Mouse (Mus musculus): Measurements from ENCODE around the gene Gm44805. TPM values are rescaled to one million over a fixed set of nuclear protein-coding genes. Genes with fewer than 3 reads are reported as not detected.
A peak's percentile ranks its signal among the peaks of the same experiment; 100 is the strongest.

The Gm44805 gene
- total RNA-seq, 1 experiment = not detected

DNA sequence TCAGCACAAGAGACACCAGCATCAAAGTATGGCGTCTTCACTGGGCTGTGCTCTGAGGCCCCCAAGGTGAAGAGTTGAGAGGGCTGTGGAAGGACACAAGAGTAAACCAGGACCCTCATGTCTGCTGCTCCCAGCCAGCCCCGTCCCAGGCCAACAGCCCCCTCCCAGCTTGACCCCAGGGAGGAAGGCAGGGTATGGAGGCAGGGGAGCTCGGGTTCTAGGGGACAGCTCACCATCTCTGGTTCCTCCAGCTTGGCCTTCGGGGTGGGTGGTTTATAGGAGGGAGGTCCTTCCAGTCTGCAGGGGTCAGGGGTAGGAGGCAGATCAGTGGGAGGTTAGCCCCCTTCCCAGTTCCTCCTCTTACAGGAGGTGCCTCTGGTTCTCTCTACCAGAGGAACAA lies 38.0 kb upstream of the Gm44805 start:
- in situ Hi-C loops (cut with MboI; ENCODE audit: low sequenced_read_pairs in 2 of 2, unreplicated experiment in 2 of 2) = no loop called here

GRCm38 (mm10) chr7:19718297-19718952 lies 37.2 kb upstream of the Gm44805 start:
- Histone ChIP-seq H3K9me3 (ENCODE audit: control insufficient read depth, insufficient read depth, low read depth, low read length) (no peaks in the 10 kb centered on the region), H3K9ac (ENCODE audit: insufficient read depth, low read depth, low read length, poor library complexity, severe bottlenecking) (no peak overlapping the region), H3K36me3 (ENCODE audit: control insufficient read depth, insufficient read depth, low read length, poor library complexity, severe bottlenecking) (peaks cover 28% of the 10 kb centered on the region), H3K27ac (ENCODE audit: insufficient read depth, low read depth, low read length, poor library complexity, severe bottlenecking) (no peak overlapping the region), H3K4me1 (ENCODE audit: control insufficient read depth in 2 of 2, insufficient read depth in 2 of 2, low read length in 2 of 2, poor library complexity in 1 of 2) (peaks cover 0 to 20% of the 10 kb centered on the region in 2 experiments; a peak in 1 of 4 replicates), H3K4me3 (ENCODE audit: insufficient read depth in 1 of 2, low read depth in 1 of 2, low read length in 2 of 2, poor library complexity in 1 of 2, severe bottlenecking in 1 of 2) (no peak overlapping the region)
- TF ChIP-seq MAFK (IDR thresholded peaks at IDR 0.05; ENCODE audit: insufficient read depth, low read depth, low read length) = peak; percentile 76
- no peak for TF ChIP-seq CHD2 (IDR thresholded peaks at IDR 0.05; ENCODE audit: low read depth, low read length)
- no peak for TF ChIP-seq HCFC1 (IDR thresholded peaks at IDR 0.05; ENCODE audit: borderline replicate concordance, insufficient read depth, low read length)
- TF ChIP-seq ZC3H11A (IDR thresholded peaks at IDR 0.05; ENCODE audit: borderline replicate concordance, low read depth, low read length) = no peak
- TF ChIP-seq ZNF384 (IDR thresholded peaks at IDR 0.05; ENCODE audit: low read depth, low read length) = no peak
- in situ Hi-C loops (cut with MboI; ENCODE audit: low sequenced_read_pairs in 2 of 2, unreplicated experiment in 2 of 2) = no loop called here
- DNase-seq (ENCODE audit: low read depth, low spot score) = no peak

More for the DNA sequence above, 38.0 kb upstream of the Gm44805 start:
- no peak for DNase-seq (ENCODE audit: low read depth, low spot score)
- Histone ChIP-seq H3K9me3 (ENCODE audit: control insufficient read depth, insufficient read depth, low read depth, low read length) (no peaks in the 10 kb centered on the region), H3K4me3 (ENCODE audit: insufficient read depth in 1 of 2, low read depth in 1 of 2, low read length in 2 of 2, poor library complexity in 1 of 2, severe bottlenecking in 1 of 2) (no peak overlapping the region), H3K27ac (ENCODE audit: insufficient read depth, low read depth, low read length, poor library complexity, severe bottlenecking) (no peak overlapping the region), H3K36me3 (ENCODE audit: control insufficient read depth, insufficient read depth, low read length, poor library complexity, severe bottlenecking) (peaks cover 26% of the 10 kb centered on the region), H3K9ac (ENCODE audit: insufficient read depth, low read depth, low read length, poor library complexity, severe bottlenecking) (no peak overlapping the region), H3K4me1 (ENCODE audit: control insufficient read depth in 2 of 2, insufficient read depth in 2 of 2, low read length in 2 of 2, poor library complexity in 1 of 2) (peaks cover 0 to 16% of the 10 kb centered on the region in 2 experiments; a peak in 1 of 4 replicates)
- no peak for TF ChIP-seq MAFK (IDR thresholded peaks at IDR 0.05; ENCODE audit: insufficient read depth, low read depth, low read length)
- TF ChIP-seq HCFC1 (IDR thresholded peaks at IDR 0.05; ENCODE audit: borderline replicate concordance, insufficient read depth, low read length) = no peak

GRCm38 (mm10) chr7:19717346-19717745 lies 36.1 kb upstream of the Gm44805 start:
- no peak overlapping the region for H3K4me3 ChIP-seq (ENCODE audit: insufficient read depth in 1 of 2, low read depth in 1 of 2, low read length in 2 of 2, poor library complexity in 1 of 2, severe bottlenecking in 1 of 2)
- no peaks in the 10 kb centered on the region for H3K9me3 ChIP-seq (ENCODE audit: control insufficient read depth, insufficient read depth, low read depth, low read length)
- H3K36me3 ChIP-seq (ENCODE audit: control insufficient read depth, insufficient read depth, low read length, poor library complexity, severe bottlenecking) = peaks cover 30% of the 10 kb centered on the region
- H3K4me1 ChIP-seq (ENCODE audit: control insufficient read depth in 2 of 2, insufficient read depth in 2 of 2, low read length in 2 of 2, poor library complexity in 1 of 2) = peaks cover 0 to 15% of the 10 kb centered on the region in 2 experiments; a peak in 1 of 4 replicates
- no peak overlapping the region for H3K27ac ChIP-seq (ENCODE audit: insufficient read depth, low read depth, low read length, poor library complexity, severe bottlenecking)
- in situ Hi-C loops (cut with MboI; ENCODE audit: low sequenced_read_pairs in 2 of 2, unreplicated experiment in 2 of 2) = no loop called here
- no peak overlapping the region for H3K9ac ChIP-seq (ENCODE audit: insufficient read depth, low read depth, low read length, poor library complexity, severe bottlenecking)
- DNase-seq (ENCODE audit: low read depth, low spot score) = no peak
- TF ChIP-seq ZC3H11A (IDR thresholded peaks at IDR 0.05; ENCODE audit: borderline replicate concordance, low read depth, low read length) (no peak), MAFK (IDR thresholded peaks at IDR 0.05; ENCODE audit: insufficient read depth, low read depth, low read length) (no peak), HCFC1 (IDR thresholded peaks at IDR 0.05; ENCODE audit: borderline replicate concordance, insufficient read depth, low read length) (no peak), ZNF384 (IDR thresholded peaks at IDR 0.05; ENCODE audit: low read depth, low read length) (no peak), CHD2 (IDR thresholded peaks at IDR 0.05; ENCODE audit: low read depth, low read length) (no peak)

- DNase-seq (ENCODE audit: low read depth, low spot score) = no peak
- Histone ChIP-seq H3K9ac (ENCODE audit: insufficient read depth, low read depth, low read length, poor library complexity, severe bottlenecking) (no peak overlapping the region; the same call in 1 of the 2 replicates), H3K4me3 (ENCODE audit: insufficient read depth in 1 of 2, low read depth in 1 of 2, low read length in 2 of 2, poor library complexity in 1 of 2, severe bottlenecking in 1 of 2) (peak overlapping the region in 1 of 2 experiments; percentile 81; a peak in 2 of 4 replicates), H3K4me1 (ENCODE audit: control insufficient read depth in 2 of 2, insufficient read depth in 2 of 2, low read length in 2 of 2, poor library complexity in 1 of 2) (peaks cover 0 to 15% of the 10 kb centered on the region in 2 experiments; a peak in 1 of 4 replicates), H3K9me3 (ENCODE audit: control insufficient read depth, insufficient read depth, low read depth, low read length) (no peaks in the 10 kb centered on the region), H3K27ac (ENCODE audit: insufficient read depth, low read depth, low read length, poor library complexity, severe bottlenecking) (peak overlapping the region; percentile 14; the same call in 1 of the 2 replicates), H3K36me3 (ENCODE audit: control insufficient read depth, insufficient read depth, low read length, poor library complexity, severe bottlenecking) (peaks cover 35% of the 10 kb centered on the region)
- TF ChIP-seq CHD2 (IDR thresholded peaks at IDR 0.05; ENCODE audit: low read depth, low read length) (no peak), MAFK (IDR thresholded peaks at IDR 0.05; ENCODE audit: insufficient read depth, low read depth, low read length) (no peak), ZNF384 (IDR thresholded peaks at IDR 0.05; ENCODE audit: low read depth, low read length) (no peak), ZC3H11A (IDR thresholded peaks at IDR 0.05; ENCODE audit: borderline replicate concordance, low read depth, low read length) (no peak), HCFC1 (IDR thresholded peaks at IDR 0.05; ENCODE audit: borderline replicate concordance, insufficient read depth, low read length) (no peak)
- in situ Hi-C loops (cut with MboI; ENCODE audit: low sequenced_read_pairs in 2 of 2, unreplicated experiment in 2 of 2) = no loop called here
Measured at GRCm38 (mm10) chr7:19716822-19717221, 35.6 kb upstream of the Gm44805 start.
